Mouse (Mus musculus) bone marrow, adult 2 months (tissue): ENCODE data around the gene Olfr603.

Experiments used
- CTCF ChIP-seq: fragments of 200-500 bp; IDR thresholded peaks from 2 replicates; pipeline ENCODE4 v1.5.1; 2011; ENCODE audit warnings: low read length, control low read depth; ENCODE audit not compliant: control insufficient read depth, insufficient read depth
- POLR2A ChIP-seq: fragments of 200-500 bp; IDR thresholded peaks from 2 replicates; pipeline ENCODE4 v1.6.1; 2011; ENCODE audit warnings: low read depth, mild to moderate bottlenecking, control low read depth, low read length, borderline replicate concordance; ENCODE audit not compliant: control insufficient read depth

GRCm38 (mm10) chr7:103397758-103398157, 11.8 kb upstream of the Olfr603 start:
- TF ChIP-seq CTCF (no peak), POLR2A (no peak)
